Mouse (Mus musculus) B cell, adult (primary cell): ENCODE data around the gene Hhipl1. TPM values are rescaled to one million over a fixed set of nuclear protein-coding genes. Genes with fewer than 3 reads are reported as not detected.

Experiments
- total RNA-seq: library from RNA; stranded (reverse); gene quantifications from 4 replicates; pipeline ENCODE4 v1.2.4, GENCODE M21; 2023; ENCODE audit not compliant: inconsistent age

Hhipl1 gene
- not detected in 4 replicates for total RNA-seq

DNA sequence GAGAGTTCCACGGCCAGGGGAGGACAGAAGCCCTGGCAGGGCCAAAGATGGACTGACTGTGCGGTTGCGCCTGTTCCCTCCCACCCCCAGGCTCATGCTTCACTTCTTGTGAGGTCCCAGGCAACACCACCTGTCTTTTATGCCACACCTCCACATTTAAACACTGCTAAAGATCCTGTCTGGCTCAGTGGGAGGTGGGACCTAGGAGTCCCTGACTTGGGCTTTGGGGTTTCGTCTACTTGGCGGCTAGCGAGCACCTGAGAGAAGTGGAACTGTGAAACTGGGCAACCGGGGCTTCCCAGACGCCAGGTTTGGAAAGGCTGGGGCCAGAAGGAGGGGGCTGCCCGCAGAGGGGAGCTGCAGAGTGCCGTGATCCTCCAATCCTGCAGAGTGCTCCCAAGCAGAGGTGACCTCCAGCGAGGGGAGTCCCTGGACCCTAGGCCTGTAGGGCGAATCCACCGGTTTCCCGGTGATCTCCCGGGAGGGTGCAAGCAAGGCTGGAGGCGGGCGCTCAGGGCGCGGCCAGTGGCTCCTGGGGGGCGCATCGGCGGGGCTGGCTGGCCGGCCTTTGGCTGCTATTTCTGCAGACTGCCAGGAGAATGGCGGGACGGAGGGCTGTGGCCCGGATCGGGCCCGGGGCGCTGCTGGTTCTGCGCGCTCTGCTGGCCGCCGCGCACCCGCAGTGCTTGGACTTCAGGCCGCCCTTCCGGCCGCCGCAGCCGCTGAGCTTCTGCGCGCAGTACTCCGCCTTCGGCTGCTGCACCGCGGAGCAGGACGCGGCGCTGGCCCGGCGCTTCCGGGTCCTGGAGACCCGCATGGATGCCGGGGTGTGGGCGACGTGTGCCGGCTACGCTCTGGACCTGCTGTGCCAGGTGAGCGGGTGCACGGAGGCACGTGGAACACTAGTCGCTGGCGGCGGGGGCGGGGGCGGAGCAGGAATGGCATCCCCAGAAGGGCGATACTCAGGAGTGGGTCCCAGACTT, at the start of gene Hhipl1:
TSS of gene Hhipl1 (plus strand) at position 459 of the 983 bp plus-strand sequence.

DNA sequence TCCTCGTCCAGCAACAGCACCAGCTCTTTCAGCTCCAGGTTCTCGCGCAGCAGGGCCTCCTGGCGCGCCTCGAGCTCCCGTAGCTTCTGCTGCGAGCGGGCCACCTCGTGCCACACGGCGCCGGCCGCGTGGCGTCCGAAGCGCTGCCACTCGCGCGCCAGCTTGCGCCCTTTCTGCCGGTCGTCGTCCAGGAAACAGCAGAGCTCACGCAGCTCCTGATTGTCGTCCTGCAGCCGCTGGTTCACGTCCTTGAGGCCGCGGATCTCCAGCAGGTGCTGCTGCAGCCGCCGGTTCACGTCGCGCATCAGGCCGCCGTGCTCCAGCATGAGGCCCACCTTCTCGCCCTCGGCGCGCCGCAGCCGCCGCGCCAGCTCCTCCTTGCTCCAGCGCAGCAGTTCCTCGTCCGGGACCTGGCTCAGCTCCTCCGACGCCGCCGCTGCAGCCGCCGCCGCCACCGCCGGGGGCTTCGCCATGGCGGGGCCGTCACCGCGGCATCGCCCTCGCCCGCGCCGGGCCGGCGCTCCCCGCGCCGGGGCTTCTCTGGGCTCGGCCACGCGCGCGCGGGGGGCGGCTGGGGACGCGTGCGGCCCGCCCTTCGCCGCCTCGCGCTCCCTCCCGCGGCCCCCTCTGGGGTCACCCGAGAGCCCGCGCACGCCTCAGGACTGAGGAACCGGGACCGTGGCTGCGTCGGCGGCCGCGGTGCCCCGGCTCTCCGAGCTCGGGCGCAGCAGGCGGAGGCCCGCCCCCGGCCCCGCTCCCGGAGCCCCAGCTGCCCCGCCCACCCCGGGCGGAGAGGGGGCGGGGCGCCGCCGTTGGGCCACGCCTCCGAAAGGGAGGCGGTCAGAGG, 31.2 kb upstream of the Hhipl1 start, which contains the start of gene Ccdc85c:
TSS of gene Ccdc85c (minus strand) at position 765 of the 847 bp plus-strand sequence.

DNA sequence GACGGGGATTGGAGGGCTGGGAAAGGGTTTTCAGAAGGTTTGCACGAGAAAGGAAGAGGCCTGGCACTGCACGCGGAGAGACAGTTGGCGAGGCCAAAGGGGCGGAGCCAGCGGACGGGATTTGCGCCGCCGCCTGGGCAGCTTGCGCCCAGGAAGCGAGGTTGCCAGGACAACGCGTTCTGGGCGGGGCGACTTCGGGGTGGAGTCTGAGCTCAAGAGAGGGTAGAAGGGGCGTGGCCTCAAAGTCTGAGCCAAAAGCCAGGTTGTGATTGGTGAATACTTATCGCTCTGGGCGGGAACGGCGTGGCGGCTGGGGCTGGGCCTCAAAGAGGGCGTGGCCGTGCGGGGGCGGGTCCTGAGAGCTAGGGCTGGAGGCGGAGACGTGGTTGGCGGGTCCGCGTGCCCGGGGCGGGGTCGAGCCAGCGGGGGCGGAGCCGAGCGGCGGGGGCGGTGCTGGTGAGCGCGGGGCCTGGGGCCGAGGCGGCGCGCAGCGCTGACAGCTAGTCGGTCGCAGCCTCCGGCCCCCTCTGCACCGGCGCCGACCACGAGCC, 27.9 kb downstream of the Hhipl1 start, which contains the start of gene Cyp46a1:
TSS of gene Cyp46a1 (plus strand) at position 487 of the 551 bp plus-strand sequence.

DNA sequence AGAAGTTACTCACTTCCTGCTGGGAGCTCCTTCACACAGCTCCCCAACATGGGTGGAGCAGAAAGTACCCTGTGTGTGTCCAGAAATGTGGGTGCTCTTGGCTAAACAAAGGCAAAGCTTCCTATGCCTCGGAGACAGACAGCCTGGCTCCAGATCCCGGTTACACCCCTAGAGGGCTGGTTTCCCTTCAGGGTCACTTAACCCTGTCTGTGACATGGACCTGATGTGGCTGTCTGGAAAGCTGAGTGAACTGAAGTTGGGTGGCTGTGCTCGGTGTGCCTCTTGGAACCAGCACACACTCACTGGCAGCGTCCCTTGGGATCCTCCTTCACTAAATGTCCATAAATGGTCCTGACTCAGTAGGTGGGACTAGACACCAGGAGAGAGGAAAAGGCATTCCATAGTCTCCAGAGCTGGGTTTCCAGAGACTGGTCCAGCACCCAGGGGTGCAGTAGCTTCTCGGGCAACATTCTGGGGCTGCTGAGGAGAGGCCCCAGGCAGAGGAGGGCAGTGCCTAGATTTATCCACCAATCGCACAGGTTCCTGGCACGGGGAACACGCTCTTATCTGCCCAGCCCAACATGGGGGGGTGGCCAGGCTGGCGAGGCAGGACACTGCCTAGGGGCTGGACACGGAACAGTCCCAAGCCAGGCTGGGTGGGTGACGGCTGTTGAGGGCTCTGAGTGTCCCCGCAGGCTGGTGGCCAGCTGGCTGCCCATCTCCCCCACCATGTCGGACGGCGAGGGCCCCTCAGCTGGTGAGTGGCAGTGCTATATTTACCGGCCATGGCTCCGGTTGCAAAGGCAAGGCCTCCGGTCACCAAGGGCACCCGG, 64.7 kb downstream of the Hhipl1 start, which contains the start of gene Eml1:
TSS of gene Eml1 (plus strand) at position 362 of the 833 bp plus-strand sequence.

Other genes with a start within 250 kb of the Hhipl1 start
- 51.5 to 57.1 TPM (median 55.4 TPM) in 4 replicates for gene Setd3, start 127.0 kb upstream of the Hhipl1 start, total RNA-seq
- 99.3 to 108 TPM (median 104 TPM) in 4 replicates for gene Ccnk, start 126.7 kb upstream of the Hhipl1 start, total RNA-seq
- 0.80 to 1.2 TPM (median 0.98 TPM) in 4 replicates for gene Ccdc85c, start 30.8 kb upstream of the Hhipl1 start, total RNA-seq
- gene Cyp46a1, start 28.1 kb downstream of the Hhipl1 start, total RNA-seq: not detected in 4 replicates
- gene Eml1, start 64.7 kb downstream of the Hhipl1 start, total RNA-seq: not detected in 4 replicates
- gene Evl, start 248.4 kb downstream of the Hhipl1 start, total RNA-seq: 462 to 497 TPM (median 482 TPM) in 4 replicates